Mouse (Mus musculus): ENCODE results near the gene Erfe. TPM values are rescaled to one million over a fixed set of nuclear protein-coding genes. Genes with fewer than 3 reads are reported as not detected.

Gene Erfe
- polyA plus RNA-seq, 1 experiment from 2014 or later: 0.22 TPM

DNA sequence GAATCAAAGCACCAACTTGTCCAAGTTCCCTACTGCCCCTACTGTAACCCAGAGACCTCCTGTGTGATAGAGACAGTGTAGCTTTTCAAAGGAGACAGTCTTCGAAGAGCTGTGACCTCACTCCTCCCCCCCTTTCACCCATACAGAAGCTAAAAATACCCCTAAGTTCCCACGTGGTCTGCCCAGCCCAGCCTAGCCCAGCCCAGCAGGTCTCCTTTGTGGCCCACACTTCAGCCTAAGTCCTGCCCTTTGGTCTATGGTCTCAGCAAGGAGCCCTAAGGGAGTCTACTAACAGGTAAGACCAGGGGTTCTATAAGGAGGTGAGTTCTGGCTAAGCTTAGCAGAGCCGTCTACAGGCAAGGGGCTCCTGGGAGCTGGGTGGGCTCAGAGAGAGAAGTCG is 15.4 kb upstream of the Erfe start, which contains the start of gene Klhl30:
TSS of gene Klhl30 (plus strand) at position 176 of the 400 bp plus-strand sequence.
- Histone ChIP-seq H3K36me3 (no peaks in the 10 kb centered on the region), H3K4me3 (no peak within 1 kb of the TSS), H3K4me1 (replicated peaks) (no peaks in the 10 kb centered on the region), H3K27ac (no peak within 1 kb of the TSS), H3K27me3 (peaks cover 11% of the 10 kb centered on the region), H3K9ac (no peak within 1 kb of the TSS), H3K4me2 (no peak within 1 kb of the TSS), H3K9me3 (no peaks in the 10 kb centered on the region)
- no peak for ATAC-seq (ENCODE audit: low FRiP score)
- WGBS: 66% methylated on average over 4 of the region's 4 CpGs

DNA sequence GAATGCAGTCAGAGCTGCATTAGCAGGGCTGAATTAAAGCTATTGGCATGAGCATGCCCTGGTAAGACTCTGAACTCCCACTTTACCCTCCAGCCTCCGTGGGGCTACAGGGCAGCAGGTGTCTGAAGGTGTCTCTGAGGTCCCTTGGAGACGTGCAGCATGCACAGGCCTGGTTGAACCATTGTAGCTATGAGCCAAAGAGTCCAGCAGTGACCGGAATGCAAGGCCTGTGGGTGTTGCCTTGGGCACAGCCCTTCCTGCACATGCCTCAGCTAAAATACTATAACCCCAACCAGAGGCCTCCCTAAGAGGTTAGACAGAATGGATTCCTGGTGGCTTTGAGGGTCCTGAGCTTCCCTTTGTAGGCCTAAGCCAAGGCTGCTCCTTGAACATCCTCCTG is 15.0 kb upstream of the Erfe start:
- H3K9ac ChIP-seq: no peak overlapping the region
- H3K4me3 ChIP-seq: no peak overlapping the region
- H3K27ac ChIP-seq: no peak overlapping the region
- WGBS: 89% methylated on average over 3 of the region's 3 CpGs
- H3K9me3 ChIP-seq: no peaks in the 10 kb centered on the region
- ATAC-seq (ENCODE audit: low FRiP score): no peak
- H3K4me1 ChIP-seq (replicated peaks): no peaks in the 10 kb centered on the region
- H3K27me3 ChIP-seq: peaks cover 6% of the 10 kb centered on the region
- no peak overlapping the region for H3K4me2 ChIP-seq
- no peaks in the 10 kb centered on the region for H3K36me3 ChIP-seq

DNA sequence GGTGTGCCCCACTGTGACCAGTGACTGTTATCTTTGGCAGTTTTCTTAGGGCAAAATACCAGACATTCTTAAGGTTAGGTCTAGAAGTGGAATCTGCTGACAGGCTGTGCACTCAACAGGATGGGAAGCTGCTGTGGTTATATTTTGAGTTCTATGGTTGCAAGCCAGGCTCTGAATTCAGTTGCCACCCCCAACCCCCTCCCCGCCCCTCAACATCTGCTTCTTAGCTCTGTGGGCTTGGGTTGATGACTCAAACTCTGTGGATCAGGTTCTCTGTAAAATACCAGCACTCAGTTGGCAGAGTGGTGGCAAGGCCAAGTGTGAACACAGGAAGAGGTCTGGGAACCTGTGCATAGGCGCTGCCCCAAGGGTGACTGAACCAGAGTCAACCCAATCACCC is 14.0 kb upstream of the Erfe start:
- Histone ChIP-seq H3K4me1 (replicated peaks) (no peaks in the 10 kb centered on the region), H3K36me3 (no peaks in the 10 kb centered on the region), H3K9me3 (no peaks in the 10 kb centered on the region), H3K4me2 (no peak overlapping the region), H3K27me3 (no peaks in the 10 kb centered on the region), H3K9ac (no peak overlapping the region), H3K4me3 (no peak overlapping the region), H3K27ac (no peak overlapping the region)
- WGBS: 88% methylated on average over 2 of the region's 2 CpGs
- no peak for ATAC-seq (ENCODE audit: low FRiP score)

DNA sequence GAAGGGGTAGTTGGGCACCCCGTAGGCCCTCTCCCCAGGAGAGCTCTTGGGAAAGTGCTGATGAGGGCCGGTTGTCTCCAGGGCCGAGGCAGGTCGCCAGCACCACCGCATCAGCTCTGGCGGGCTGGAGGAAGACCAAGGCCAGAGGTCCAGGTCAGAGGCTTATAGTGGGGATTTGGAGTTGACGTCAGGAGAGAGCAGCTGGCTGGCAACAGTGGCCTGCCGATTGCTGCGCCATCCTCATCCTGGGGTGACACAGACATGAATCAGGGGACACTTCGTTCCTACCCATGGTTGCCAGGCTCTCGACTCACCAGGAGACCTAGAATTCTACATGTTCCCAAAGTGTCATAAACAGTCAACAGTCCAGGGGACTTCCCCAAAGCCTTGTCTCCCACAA is 10.1 kb upstream of the Erfe start:
- Histone ChIP-seq H3K36me3 (no peaks in the 10 kb centered on the region), H3K4me2 (no peak overlapping the region), H3K9me3 (no peaks in the 10 kb centered on the region), H3K27me3 (no peaks in the 10 kb centered on the region), H3K4me1 (replicated peaks) (no peaks in the 10 kb centered on the region), H3K27ac (no peak overlapping the region), H3K4me3 (no peak overlapping the region), H3K9ac (no peak overlapping the region)
- no peak for ATAC-seq (ENCODE audit: low FRiP score)
- WGBS: 90% methylated on average over 11 of the region's 11 CpGs

DNA sequence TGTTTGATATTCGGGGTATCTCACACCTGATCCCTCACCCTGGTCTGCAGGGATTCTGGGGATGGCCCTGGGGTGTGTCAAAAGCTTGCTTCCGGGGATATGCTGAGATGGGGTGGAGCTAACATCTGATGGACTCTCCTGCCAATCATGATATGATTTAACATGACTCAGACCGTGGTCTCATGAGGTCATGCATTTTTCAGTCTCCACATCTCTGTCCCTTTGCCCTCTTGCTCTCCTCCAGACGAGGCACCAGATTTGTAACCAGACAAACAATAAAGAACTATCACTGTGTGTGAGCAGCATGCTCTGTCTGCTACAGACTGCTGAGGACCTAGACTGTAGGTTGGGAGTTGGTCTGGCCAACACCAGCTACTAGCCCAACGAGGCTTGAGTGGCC is 4.1 kb upstream of the Erfe start:
- Histone ChIP-seq H3K4me3 (no peak overlapping the region), H3K27ac (no peak overlapping the region), H3K27me3 (peaks cover 23% of the 10 kb centered on the region), H3K9me3 (peaks cover 7% of the 10 kb centered on the region; the same call in 1 of the 2 replicates), H3K36me3 (no peaks in the 10 kb centered on the region), H3K4me1 (replicated peaks) (peaks cover 9% of the 10 kb centered on the region), H3K4me2 (no peak overlapping the region), H3K9ac (no peak overlapping the region)
- no peak for ATAC-seq (ENCODE audit: low FRiP score)
- 87% methylated on average over 5 of the region's 5 CpGs for WGBS

DNA sequence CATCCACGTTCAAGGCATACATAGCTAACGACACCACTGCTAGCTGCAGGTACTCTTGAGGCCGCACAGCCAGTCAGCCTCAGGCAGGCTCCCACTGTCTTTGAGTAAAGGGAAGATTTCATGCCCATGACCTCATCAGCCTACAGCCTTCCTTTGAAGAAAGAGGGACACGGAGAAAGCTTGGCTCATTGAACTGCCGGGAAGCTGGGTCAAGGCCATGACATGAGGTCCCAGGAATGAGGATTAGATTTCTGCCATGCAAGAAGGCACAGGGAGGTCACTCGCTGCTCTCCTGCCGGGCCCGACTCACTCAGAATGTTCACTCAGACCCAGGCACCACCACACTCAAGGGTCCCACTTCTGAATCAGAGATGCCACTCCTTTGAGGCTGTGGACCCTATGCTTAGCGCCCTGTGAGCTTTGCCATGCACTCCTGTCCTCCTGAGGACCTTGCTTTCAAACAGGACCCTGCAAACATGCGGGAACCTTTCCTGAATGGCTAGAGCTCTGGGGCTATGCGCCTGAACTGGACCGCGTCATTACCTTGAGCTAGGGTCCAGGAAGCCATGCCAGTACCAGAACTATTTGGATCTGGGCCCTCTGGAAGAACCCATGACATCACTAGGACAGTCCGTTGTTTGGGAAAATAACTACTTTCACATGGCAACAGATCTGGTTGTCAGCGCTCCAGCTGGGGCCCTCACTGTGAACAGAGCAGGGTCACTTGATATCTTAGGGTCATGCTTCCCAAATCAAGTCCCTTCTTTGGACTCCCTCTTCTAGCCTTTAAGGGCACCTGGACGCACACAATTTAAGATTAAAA is 1.2 kb upstream of the Erfe start:
- H3K4me3 ChIP-seq: no peak overlapping the region
- no peak for ATAC-seq (ENCODE audit: low FRiP score)
- no peak overlapping the region for H3K27ac ChIP-seq
- H3K4me2 ChIP-seq: no peak overlapping the region
- peaks cover 30% of the 10 kb centered on the region for H3K27me3 ChIP-seq
- no peak overlapping the region for H3K9ac ChIP-seq
- peaks cover 9% of the 10 kb centered on the region for H3K4me1 ChIP-seq (replicated peaks)
- peaks cover 11% of the 10 kb centered on the region for H3K36me3 ChIP-seq
- H3K9me3 ChIP-seq: peaks cover 7% of the 10 kb centered on the region; the same call in 1 of the 2 replicates
- 93% methylated on average over 16 of the region's 16 CpGs for WGBS

DNA sequence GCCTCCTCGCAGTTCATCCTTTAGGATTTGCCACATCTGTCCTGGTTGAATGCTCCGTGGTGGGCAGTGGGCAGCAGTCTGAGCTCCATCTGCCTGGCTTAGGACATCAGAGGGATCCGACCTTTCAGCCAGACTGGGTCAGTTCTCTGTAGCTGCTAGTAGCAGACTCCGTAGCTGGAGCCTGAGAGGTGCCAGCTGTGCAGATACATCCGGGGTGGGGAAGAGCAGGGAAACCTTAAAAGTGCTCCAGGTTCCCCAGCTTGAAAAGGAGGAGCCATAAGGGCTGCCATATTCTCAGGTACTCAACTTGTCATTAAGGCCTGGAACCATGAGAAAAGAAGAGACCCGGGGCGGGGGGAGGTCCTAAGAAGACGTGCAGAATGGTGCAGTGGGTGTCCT is 415 bp upstream of the Erfe start:
- H3K9ac ChIP-seq: peak overlapping the region; percentile 67; the same call in 1 of the 2 replicates

DNA sequence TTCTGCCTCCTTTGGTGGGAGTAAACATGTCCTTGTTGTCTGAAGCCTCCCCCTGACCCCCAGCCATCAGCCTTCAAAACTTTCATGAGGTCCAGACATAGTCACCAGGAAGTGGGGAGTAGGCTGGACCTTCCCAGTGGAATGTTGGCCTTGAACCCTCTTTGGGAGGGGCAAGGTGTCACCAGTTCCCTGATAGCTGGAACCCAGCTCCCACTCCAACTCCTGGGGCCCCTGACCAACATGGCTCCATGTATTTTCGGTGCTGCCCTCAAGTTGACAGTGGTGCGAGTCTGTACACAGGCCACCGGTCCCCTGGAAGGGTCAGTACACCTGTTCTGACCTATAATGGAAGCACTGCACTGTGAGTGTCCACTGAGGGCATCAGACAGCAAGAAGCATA is 1.1 kb downstream of the Erfe start:
- H3K27me3 ChIP-seq: peaks cover 30% of the 10 kb centered on the region
- H3K9me3 ChIP-seq: peaks cover 7% of the 10 kb centered on the region; the same call in 1 of the 2 replicates
- ATAC-seq (ENCODE audit: low FRiP score): no peak
- no peak overlapping the region for H3K4me2 ChIP-seq
- no peak overlapping the region for H3K27ac ChIP-seq
- H3K9ac ChIP-seq: no peak overlapping the region
- H3K4me1 ChIP-seq (replicated peaks): peaks cover 9% of the 10 kb centered on the region
- H3K36me3 ChIP-seq: peaks cover 34% of the 10 kb centered on the region
- WGBS: 83% methylated on average over 3 of the region's 3 CpGs
- no peak overlapping the region for H3K4me3 ChIP-seq

More for the DNA sequence above, 415 bp upstream of the Erfe start:
- Histone ChIP-seq H3K27me3 (peaks cover 30% of the 10 kb centered on the region), H3K4me2 (peak overlapping the region; percentile 64), H3K27ac (no peak overlapping the region), H3K36me3 (peaks cover 19% of the 10 kb centered on the region), H3K4me3 (peak overlapping the region; percentile 38), H3K9me3 (peaks cover 7% of the 10 kb centered on the region; the same call in 1 of the 2 replicates), H3K4me1 (replicated peaks) (peaks cover 9% of the 10 kb centered on the region)
- no peak for ATAC-seq (ENCODE audit: low FRiP score)
- WGBS: 29% methylated on average over 8 of the region's 8 CpGs

DNA sequence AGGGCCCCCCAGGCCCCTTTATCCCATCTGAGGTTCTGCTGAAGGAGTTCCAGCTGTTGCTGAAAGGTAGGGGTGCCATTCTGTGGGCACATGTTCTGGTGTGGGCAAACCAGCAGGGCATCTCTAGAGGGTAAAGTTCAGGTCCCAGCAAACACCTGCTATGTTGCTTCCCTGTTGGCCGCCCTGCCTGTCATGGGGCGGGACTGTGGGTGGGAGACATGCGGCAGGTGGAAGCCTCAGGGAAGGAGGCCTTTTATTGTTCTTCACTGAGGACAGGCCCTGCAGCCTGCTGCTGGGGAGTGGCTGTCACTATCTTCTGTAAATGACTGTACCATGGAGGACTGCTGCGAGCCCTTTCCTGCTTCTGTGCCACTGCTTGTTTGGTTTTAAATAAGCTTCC is 3.2 kb downstream of the Erfe start:
- Histone ChIP-seq H3K4me1 (replicated peaks) (peaks cover 9% of the 10 kb centered on the region), H3K27me3 (peaks cover 30% of the 10 kb centered on the region), H3K36me3 (peaks cover 55% of the 10 kb centered on the region), H3K4me3 (no peak overlapping the region), H3K27ac (no peak overlapping the region), H3K9me3 (no peaks in the 10 kb centered on the region), H3K9ac (no peak overlapping the region), H3K4me2 (no peak overlapping the region)
- ATAC-seq (ENCODE audit: low FRiP score): no peak
- 72% methylated on average over 4 of the region's 4 CpGs for whole genome bisulfite sequencing

DNA sequence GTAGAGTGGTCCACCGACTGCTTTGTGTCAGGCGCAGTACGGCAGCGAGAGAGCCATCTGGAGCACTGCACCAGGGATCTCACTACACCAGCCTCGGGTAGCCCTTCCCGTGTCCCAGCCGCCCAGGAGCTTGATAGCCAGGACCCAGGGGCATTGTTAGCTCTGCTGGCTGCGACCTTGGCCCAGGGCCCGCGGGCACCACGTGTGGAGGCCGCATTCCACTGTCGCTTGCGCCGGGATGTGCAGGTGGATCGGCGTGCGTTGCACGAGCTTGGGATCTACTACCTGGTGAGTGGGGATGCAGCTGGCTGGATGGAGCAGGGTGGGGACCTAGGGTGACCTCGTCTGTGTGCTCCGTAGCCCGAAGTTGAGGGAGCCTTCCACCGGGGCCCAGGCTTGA is 3.8 kb downstream of the Erfe start:
- H3K27me3 ChIP-seq: peaks cover 26% of the 10 kb centered on the region
- H3K4me3 ChIP-seq: no peak overlapping the region
- no peak for ATAC-seq (ENCODE audit: low FRiP score)
- H3K4me2 ChIP-seq: no peak overlapping the region
- H3K4me1 ChIP-seq (replicated peaks): peaks cover 9% of the 10 kb centered on the region
- no peak overlapping the region for H3K27ac ChIP-seq
- H3K36me3 ChIP-seq: peaks cover 61% of the 10 kb centered on the region
- no peaks in the 10 kb centered on the region for H3K9me3 ChIP-seq
- H3K9ac ChIP-seq: no peak overlapping the region
- WGBS: 85% methylated on average over 23 of the region's 23 CpGs

DNA sequence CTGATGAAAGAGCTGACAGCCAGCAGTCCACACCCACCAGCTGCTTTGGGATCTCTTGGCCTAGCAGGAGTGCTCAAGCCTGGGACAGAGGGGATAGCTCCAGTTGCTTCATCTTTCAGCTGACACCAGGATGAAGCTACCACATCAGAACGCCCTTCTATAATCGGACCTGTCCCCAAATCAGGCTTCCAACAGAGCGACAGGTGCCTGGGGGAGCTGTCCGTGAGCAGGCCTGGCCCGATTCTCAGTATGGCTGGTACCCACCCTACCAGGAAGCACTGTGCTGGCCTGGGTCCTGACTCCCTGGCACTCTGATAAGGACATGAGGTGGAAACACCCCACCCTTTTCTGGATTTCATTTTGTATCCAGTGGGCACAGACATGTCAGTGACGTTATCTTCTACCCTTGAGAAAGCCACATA is 7.2 kb downstream of the Erfe start:
- WGBS: 89% methylated on average over 6 of the region's 6 CpGs
- Histone ChIP-seq H3K4me3 (no peak overlapping the region), H3K9me3 (no peaks in the 10 kb centered on the region), H3K36me3 (peaks cover 95% of the 10 kb centered on the region), H3K9ac (no peak overlapping the region), H3K27ac (no peak overlapping the region), H3K27me3 (no peaks in the 10 kb centered on the region), H3K4me2 (no peak overlapping the region), H3K4me1 (replicated peaks) (no peaks in the 10 kb centered on the region)
- no peak for ATAC-seq (ENCODE audit: low FRiP score)

DNA sequence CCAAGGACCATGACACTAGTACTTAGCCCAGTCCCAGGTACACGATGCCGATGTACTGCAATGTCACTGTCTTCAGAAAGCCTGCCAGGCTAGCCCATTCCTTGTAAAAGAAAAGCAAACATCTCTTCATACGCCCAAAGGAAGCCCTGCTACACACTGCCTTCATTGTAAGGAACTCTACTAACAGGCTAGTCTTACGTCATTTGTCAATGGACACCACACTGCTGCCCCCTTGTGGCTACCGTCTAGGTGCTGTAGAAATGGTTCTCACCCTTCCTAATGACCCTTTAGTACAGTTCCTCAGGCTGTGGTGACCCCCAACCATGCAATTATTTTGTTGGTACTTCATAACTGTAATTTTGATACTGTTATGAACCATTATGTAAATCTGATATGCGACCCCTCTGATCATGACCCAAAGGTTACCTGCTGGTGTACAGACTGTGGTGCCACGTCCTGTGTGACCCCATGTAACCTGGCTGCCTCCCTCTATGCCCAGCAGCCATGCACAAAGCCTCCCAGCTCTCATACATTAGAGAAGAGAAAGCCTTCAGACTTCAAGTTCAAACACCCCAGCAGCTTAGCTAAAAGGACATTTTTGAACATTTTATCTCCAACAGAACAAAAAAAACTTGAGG is 14.3 kb downstream of the Erfe start:
- Histone ChIP-seq H3K27me3 (no peaks in the 10 kb centered on the region), H3K27ac (no peak overlapping the region), H3K4me2 (no peak overlapping the region), H3K9ac (no peak overlapping the region), H3K4me1 (replicated peaks) (no peaks in the 10 kb centered on the region), H3K9me3 (no peaks in the 10 kb centered on the region), H3K36me3 (peaks cover 95% of the 10 kb centered on the region), H3K4me3 (no peak overlapping the region)
- ATAC-seq (ENCODE audit: low FRiP score): 0 out of 2 replicates have a peak, but pooled peaks have one; percentile 52
- WGBS: 59% methylated on average over 7 of the region's 7 CpGs

Data from hindbrain, embryonic 13.5 days (tissue).